Mouse (Mus musculus) embryo, embryonic 9.5 days (tissue): ENCODE data around the gene Ywhah.
"Not testable (repeated sequence)": the region's sequence is repeated elsewhere in the genome, so short reads cannot be mapped to it uniquely, and the experiment has no call there.

Source experiments
- DNase-seq: peaks from one replicate; pipeline ENCODE4 v3.0.0-alpha.2; 2017; ENCODE audit errors: extremely low spot score

The Ywhah gene

DNA sequence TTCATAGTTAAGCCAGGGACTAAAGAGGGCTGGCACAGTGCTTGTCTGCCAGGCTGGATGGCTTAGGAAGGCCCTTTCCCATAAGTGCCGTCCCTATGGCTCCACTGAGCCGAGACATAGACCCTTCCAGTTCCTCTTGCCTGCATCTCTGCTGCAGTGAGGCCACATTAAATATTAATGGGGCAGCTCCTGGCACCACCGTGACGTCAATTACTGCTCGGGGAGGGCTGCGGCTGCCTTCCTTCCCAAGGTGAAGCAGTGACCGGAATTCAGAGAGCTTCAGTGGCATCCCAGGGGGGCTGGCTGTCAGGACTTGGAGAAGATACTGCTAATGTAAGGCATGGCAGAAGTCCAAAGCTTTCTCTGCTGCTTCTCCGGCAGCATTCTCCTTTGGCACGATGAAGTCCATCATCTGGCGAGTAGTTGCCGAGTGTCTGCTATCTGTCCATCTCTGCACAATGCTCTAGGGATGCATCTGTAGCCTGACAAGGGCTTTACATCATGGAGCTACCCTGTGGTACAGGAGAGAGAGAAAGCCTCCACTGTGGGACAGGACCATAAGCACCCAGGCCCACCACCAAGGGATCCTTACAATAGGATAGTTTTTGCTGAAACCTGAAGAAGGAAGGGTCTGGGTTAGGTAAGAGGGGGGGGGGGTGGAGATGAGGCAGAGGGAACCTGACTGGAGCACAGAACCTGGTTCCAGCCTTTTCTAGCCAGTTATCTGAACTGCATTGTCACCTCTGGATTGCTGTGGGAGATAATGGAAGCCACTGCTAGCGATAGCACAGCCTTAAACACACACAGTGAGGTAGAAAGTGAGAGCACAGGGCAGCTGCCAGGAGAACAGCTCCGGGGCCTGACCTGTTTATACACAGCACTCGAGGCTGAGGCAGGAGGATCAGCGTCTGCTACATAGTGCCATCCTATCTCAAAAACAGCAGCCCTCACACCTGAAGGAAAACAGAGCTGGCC lies 7.2 kb upstream of the Ywhah start:
- DNase-seq, result no peak

GRCm38 (mm10) chr5:33014096-33014495 lies 4.5 kb upstream of the Ywhah start:
- no peak for DNase-seq

DNA sequence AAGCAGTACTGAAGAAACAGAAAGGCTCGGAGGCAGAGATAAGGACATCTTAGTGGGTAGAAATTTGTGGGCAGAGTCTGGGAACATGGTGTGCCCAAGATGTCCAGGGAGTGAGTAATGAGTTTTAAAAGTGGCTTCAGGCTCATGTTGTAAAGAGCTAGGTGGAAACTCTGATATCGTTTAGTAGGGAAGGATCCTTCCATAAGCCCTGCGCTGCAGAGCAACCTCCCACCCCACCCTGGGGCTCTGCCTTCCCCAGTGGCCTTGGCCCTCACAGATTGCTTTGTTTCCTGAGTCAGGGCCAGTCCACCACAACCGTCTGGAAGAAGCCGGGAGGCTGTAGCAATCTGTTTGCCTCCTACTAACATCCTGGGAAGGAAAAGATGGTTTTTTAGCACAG lies 3.0 kb upstream of the Ywhah start:
- DNase-seq, result no peak

GRCm38 (mm10) chr5:33018189-33018560 lies 441 bp upstream of the Ywhah start:
- no peak for DNase-seq

GRCm38 (mm10) chr5:33019426-33019821 lies 808 bp downstream of the Ywhah start:
- no peak for DNase-seq

- no peak for DNase-seq
These were observed 3.0 kb downstream of the Ywhah start for GRCm38 (mm10) chr5:33021622-33022021.

- DNase-seq, result no peak
These were observed 4.7 kb downstream of the Ywhah start for GRCm38 (mm10) chr5:33023337-33023736.

DNA sequence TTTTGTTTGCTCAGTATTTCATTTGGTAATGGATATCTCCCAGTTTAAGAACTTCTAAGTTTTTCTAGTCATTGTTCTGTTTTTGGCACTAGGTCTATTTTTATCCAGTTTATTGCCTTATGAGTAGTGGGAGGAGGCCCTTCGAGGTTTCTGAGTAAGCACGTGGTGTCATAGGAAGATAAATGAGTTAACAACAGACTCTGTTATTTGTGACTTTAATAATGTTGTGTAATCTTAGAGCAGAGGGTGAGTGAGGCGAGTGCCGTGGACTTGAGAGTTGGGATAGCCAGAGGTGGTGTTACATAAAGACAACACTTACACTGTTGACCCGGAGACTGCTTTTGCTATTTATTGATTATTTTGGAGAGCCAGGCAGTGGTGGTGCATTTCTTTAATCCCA lies 5.9 kb downstream of the Ywhah start:
- DNase-seq, result no peak

- no peak for DNase-seq
These were observed 10.0 kb downstream of the Ywhah start for GRCm38 (mm10) chr5:33028656-33029055.

DNA sequence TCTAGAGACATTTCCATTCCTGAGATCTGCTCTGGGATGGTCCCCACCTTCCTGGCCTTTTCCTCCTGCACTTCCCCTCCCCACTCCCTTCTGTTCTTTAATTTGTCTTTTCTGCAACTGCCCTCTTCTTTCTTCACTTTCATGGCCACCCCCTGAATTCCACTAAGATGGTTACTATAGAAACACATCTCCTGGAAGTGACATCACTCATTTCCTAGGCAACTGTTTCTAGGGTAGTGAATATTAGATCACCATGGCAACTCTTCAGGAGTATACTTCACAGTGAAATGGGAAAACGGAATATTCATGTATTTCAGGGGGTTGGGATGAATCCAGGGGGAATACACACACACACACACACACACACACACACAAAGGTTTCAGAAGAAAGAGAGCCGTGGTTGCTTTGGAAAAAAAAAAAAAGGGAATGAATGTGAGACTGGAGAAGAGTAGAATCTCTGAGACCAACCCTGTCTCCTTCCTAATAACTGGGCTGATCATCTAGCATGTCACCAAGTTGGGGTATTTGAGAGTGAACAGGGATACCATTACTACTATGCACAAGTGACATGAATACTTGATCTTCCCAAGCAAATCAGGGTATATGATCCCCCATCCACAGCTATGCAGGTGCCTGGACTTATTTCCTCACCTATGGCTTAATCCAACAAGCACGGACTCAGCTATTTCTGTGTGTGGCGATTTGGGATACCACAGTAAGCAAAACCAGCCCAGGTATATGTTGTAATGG lies 12.0 kb downstream of the Ywhah start:
- DNase-seq, result no peak

GRCm38 (mm10) chr5:33032036-33032773 lies 13.6 kb downstream of the Ywhah start:
- DNase-seq, result no peak

DNA sequence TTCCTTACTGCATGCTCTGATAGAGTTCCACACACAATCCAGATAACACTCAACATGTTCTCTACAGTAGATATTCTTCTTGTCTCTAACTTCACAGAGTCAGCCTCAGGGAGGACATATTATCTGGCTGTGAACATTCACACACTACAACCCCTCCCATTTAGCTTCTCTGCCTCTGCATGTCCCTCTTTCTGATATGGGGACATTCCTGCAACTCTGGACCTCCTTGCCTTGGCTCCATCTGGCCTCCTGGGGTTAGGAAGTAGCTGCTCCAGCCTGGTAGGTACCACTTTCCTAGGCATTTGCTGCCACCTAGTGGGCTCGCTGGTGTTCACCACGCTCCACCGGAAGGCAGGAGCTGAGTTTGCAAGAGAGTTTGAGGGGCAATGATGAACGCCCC lies 14.5 kb downstream of the Ywhah start:
- peak; percentile 84 for DNase-seq

GRCm38 (mm10) chr5:33033633-33034032 lies 15.0 kb downstream of the Ywhah start:
- DNase-seq, result not testable (repeated sequence)

- DNase-seq, result peak; percentile 36
These were observed 15.5 kb downstream of the Ywhah start for GRCm38 (mm10) chr5:33034100-33034499.

DNA sequence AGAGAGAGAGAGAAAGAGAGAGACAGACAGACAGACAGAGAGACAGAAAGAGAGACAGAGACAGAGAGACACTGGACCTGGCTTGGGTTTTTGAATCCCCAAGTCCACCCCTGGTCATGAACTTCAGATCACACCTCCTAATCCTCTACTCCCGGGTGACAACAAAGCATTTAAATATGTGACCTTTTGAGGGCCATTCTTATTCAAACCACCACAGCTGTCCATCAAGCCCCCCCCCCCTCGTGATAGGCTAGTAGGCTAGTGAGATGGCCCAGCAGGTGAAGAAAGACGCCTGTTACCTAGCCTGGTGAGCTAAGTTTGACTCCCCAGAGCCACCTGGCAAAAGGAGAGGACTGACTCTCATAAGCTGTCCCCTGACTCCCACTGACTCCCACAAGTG lies 16.3 kb downstream of the Ywhah start:
- DNase-seq, result no peak

- no peak for DNase-seq
These were observed 20.3 kb downstream of the Ywhah start for GRCm38 (mm10) chr5:33038656-33039509.

DNA sequence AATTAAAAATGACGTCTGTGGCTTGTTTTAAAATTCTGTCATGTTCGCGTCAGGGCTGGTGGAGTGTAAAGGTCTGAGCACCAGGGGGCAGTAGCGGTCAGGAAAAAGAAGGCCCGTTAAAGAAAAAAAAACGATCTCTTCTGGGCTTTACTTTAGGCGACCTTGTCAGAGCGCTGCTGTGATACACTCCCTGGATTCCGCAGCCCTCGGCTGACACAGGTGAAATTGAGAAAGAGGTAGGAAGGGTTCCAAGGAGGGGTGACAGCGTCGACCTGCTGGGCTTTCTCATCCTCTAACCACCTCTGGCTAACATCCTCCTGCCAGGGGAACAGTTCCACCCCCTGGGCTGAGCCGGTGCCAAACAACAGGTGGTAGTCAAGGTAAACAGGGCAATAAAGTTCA lies 20.9 kb downstream of the Ywhah start:
- DNase-seq, result peak; percentile 75

DNA sequence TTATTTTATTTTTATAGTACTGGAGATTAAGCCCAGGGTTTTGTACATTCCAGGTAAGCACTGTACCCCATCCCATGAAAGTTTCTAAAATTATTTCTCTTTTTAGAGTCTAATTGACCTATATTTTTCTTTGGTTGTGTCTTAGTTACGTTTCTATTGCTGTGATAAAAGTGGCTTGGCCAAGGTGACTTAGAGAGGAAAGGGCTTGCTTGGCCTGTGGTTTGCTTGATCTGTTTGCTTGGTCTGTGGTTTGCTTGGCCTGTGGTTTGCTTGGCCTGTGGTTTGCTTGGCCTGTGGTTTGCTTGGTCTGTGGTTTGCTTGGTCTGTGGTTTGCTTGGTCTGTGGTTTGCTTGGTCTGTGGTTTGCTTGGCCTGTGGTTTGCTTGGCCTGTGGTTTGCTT lies 22.1 kb downstream of the Ywhah start:
- DNase-seq, result not testable (repeated sequence)

GRCm38 (mm10) chr5:33043397-33043796 lies 24.8 kb downstream of the Ywhah start:
- no peak for DNase-seq

GRCm38 (mm10) chr5:33044636-33045315 lies 26.2 kb downstream of the Ywhah start:
- DNase-seq, result no peak

DNA sequence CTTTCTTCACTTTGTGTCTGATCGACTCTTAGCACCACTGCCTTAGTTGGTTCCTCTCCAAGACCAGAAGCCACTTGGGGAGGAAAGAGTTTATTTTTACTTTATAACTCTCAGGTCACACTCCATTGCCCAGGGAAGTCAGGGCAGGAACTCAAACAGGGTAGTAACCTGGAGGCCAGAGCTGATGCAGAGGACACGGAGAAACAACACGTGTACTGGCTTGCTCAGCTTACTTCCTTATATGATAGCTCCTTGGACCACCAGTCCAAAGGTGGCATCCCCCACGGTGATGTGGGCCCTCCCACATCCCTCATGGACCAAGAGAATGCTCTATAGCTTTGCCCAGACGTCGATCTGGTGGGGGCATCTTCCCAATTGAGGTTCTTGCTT lies 26.7 kb downstream of the Ywhah start:
- DNase-seq, result no peak
